Mouse (Mus musculus) adrenal gland, adult 18-20 months (tissue): ENCODE results near the gene F11r. TPM values are rescaled to one million over a fixed set of nuclear protein-coding genes. Genes with fewer than 3 reads are reported as not detected.

Experiments used
- DNase-seq, 2 experiments: peaks; one replicate each; pipeline ENCODE4 v3.0.0; 2021 to 2022; ENCODE audit warnings: low spot score in 2 of 2
- total RNA-seq, 2 experiments: library from RNA; stranded (reverse); gene quantifications; 1 replicate in 1 of 2; 2 replicates in 1 of 2; pipeline ENCODE4 v1.2.3; 2021

The F11r gene
- total RNA-seq, 2 experiments from 2014 or later, result 29.3 to 36.4 TPM

- DNase-seq, result no peak
Measured at GRCm38 (mm10) chr1:171435974-171436373, 1.4 kb upstream of the F11r start.

GRCm38 (mm10) chr1:171438014-171438670 is 807 bp downstream of the F11r start:
- DNase-seq, result no peak

DNA sequence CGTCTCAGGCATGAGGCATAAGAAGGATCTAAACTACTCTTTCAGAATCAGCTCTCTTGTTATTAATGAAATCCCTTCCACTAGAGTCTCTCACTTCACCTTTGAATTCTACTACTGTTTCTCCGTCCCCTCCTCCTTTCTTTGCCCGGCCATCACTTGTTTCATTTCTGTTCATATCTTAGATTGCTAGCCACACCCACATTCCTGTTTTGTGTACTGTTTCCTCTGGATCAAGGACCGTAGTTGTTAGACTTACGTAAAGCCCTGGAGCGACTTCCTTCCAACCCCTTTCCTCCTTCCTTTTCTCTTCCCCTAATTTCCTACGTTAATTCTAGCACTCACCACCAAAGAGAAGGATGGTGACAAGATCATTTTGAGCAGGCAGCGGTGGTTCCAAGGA is 1.7 kb downstream of the F11r start:
- DNase-seq, result no peak

- peak; percentile 39 to 51 for DNase-seq
Measured at GRCm38 (mm10) chr1:171440025-171440725, 2.8 kb downstream of the F11r start.

GRCm38 (mm10) chr1:171441466-171442412 is 4.4 kb downstream of the F11r start:
- DNase-seq, result no peak

GRCm38 (mm10) chr1:171442413-171442760 is 5.1 kb downstream of the F11r start:
- DNase-seq, result no peak

- DNase-seq, result no peak
Measured at GRCm38 (mm10) chr1:171445050-171445449, 7.7 kb downstream of the F11r start.

DNA sequence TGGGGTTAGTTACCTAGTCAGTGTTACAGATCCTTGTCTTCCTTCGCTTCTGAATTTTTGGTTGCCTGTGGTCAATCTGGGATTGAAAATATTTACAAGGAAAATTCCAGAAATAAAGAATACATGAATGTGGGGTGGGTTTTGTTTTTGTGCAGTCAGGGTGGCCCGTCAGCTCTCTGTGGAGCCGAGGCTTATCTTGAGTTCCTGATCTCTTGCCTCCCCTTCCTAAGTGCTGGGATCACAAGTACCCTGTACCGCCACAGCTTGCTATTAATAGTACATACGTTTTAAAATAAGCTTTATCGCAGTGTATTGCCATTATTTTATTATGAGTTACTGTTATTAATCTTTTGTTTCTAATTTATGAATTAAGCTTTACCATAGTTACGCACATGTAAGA is 9.5 kb downstream of the F11r start:
- DNase-seq, result no peak

GRCm38 (mm10) chr1:171447692-171448091 is 10.4 kb downstream of the F11r start:
- DNase-seq, result no peak

- DNase-seq, result no peak
Measured at GRCm38 (mm10) chr1:171450062-171450461, 12.7 kb downstream of the F11r start.

- DNase-seq, result no peak
Measured at GRCm38 (mm10) chr1:171451001-171451400, 13.7 kb downstream of the F11r start.

GRCm38 (mm10) chr1:171452522-171452921 is 15.2 kb downstream of the F11r start:
- no peak for DNase-seq

DNA sequence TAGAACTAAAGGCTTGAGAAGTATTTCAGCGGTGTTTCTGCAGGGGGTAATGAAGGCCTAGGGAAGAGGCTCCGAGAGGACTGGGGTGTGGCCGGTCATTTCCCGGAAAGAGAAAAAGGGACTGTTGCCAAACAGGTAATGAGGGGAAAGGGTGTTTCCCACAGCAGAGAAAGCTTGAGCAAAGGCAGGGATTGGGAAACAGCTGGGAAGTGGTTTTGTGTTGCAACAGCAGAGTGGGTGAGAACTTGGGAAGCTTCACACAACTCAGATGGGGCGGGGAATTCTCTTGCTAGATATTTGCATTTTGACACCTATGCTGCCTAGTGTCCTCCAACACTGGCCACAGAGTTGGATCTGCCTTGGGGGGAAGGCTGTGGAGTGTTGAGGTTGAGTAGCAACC is 15.6 kb downstream of the F11r start:
- DNase-seq, result no peak

DNA sequence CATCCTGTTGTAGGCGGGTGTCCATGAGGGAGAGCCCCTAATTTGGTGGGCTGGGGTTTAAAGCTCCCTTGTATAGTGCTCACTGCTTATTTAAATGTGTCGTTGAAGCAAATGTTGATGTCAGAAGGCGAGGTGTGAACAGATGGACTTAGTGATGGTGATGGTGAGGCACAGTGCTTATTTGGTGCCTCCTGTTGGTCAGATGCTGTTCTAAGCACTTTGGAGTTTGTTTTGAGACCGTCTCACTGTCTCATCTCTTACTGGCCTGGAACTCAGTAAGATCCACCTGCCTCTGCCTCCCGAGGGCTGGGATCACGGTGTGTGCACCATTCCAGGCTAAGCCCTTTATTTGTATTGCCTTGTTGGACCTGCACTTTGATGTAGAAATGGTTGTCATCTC is 17.6 kb downstream of the F11r start:
- DNase-seq, result no peak

DNA sequence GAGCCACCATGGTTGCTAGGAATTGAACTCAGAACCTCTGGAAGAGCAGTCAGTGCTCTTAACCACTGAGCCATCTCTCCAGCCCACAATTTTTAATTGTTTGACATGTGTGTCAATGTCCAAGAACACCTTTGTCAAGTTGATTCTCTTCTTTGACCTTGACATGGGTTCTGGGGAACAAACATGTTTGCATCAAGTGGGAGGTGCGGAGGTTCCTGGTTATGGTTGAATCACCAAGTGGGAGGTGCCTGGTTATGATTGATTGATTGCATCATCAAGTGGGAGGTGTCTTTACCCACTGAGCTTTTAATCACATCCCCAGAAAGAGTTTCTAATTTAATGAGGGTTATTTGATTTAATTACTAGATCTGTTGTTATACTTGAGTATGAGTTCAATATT is 20.2 kb downstream of the F11r start:
- DNase-seq, result no peak

DNA sequence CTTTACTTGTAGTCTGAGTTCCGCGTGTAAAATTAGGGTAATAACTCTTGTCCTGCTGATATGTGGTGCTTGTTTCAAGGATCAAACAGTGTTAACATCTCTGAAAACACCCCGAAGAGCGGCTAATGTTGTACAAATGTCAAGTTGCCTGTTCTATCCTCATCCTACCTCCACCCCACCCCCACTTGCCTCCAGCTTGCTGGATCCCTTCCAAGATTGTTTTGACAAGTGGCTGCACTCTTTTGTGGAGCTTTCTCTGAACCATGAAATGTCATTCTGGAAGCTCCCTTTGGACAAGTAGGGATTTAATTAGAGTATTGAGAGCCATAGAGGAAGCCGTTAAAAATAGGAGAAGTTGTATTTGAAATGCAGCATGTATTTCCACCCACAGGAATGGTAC is 22.5 kb downstream of the F11r start:
- DNase-seq, result no peak

GRCm38 (mm10) chr1:171460551-171461503 is 23.5 kb downstream of the F11r start:
- no peak for DNase-seq

- DNase-seq, result no peak
Measured at GRCm38 (mm10) chr1:171463133-171463532, 25.8 kb downstream of the F11r start.

GRCm38 (mm10) chr1:171465749-171466412 is 28.5 kb downstream of the F11r start:
- no peak for DNase-seq

GRCm38 (mm10) chr1:171466565-171466964 is 29.2 kb downstream of the F11r start:
- DNase-seq, result no peak
